Mouse (Mus musculus): Measurements from ENCODE around the gene Yy2.
A peak's percentile ranks its signal among the peaks of the same experiment; 100 is the strongest.

The Yy2 gene

GRCm38 (mm10) chrX:157568840-157569239, at the start of gene Yy2:
Yy2 (minus strand) TSS chrX:157568985.
- DNase-seq (ENCODE audit: low read depth, low spot score) = no peak

GRCm38 (mm10) chrX:157612894-157613293, 44.1 kb upstream of the Yy2 start:
- DNase-seq (ENCODE audit: low read depth, low spot score) = no peak

- no peak for DNase-seq (ENCODE audit: low read depth, low spot score)
Observed at GRCm38 (mm10) chrX:157601450-157601849, 32.7 kb upstream of the Yy2 start.

- DNase-seq (ENCODE audit: low read depth, low spot score) = no peak
Observed at GRCm38 (mm10) chrX:157598186-157598996, 29.6 kb upstream of the Yy2 start, which contains the start of gene Mbtps2. Mbtps2 (minus strand) TSS chrX:157598715.

GRCm38 (mm10) chrX:157597585-157598185, 28.9 kb upstream of the Yy2 start:
- DNase-seq (ENCODE audit: low read depth, low spot score) = no peak

- no peak for DNase-seq (ENCODE audit: low read depth, low spot score)
Observed at GRCm38 (mm10) chrX:157596802-157597201, 28.0 kb upstream of the Yy2 start.

GRCm38 (mm10) chrX:157595927-157596326, 27.1 kb upstream of the Yy2 start:
- DNase-seq (ENCODE audit: low read depth, low spot score) = no peak

- no peak for DNase-seq (ENCODE audit: low read depth, low spot score)
Observed at GRCm38 (mm10) chrX:157594606-157595005, 25.8 kb upstream of the Yy2 start.

GRCm38 (mm10) chrX:157587001-157587400, 18.2 kb upstream of the Yy2 start:
- DNase-seq (ENCODE audit: low read depth, low spot score) = no peak

GRCm38 (mm10) chrX:157586397-157586796, 17.6 kb upstream of the Yy2 start:
- DNase-seq (ENCODE audit: low read depth, low spot score) = no peak

GRCm38 (mm10) chrX:157579108-157579614, 10.4 kb upstream of the Yy2 start:
- DNase-seq (ENCODE audit: low read depth, low spot score) = no peak

- DNase-seq (ENCODE audit: low read depth, low spot score) = no peak
Observed at GRCm38 (mm10) chrX:157574683-157575082, 5.9 kb upstream of the Yy2 start.

GRCm38 (mm10) chrX:157563794-157564193, 5.0 kb downstream of the Yy2 start:
- no peak for DNase-seq (ENCODE audit: low read depth, low spot score)

- peak; percentile 2 for DNase-seq (ENCODE audit: low read depth, low spot score)
Observed at GRCm38 (mm10) chrX:157547082-157547481, 21.7 kb downstream of the Yy2 start.
